Mouse (Mus musculus): ENCODE data around the gene Gchfr.
A peak's percentile ranks its signal among the peaks of the same experiment; 100 is the strongest.

Gene Gchfr

DNA sequence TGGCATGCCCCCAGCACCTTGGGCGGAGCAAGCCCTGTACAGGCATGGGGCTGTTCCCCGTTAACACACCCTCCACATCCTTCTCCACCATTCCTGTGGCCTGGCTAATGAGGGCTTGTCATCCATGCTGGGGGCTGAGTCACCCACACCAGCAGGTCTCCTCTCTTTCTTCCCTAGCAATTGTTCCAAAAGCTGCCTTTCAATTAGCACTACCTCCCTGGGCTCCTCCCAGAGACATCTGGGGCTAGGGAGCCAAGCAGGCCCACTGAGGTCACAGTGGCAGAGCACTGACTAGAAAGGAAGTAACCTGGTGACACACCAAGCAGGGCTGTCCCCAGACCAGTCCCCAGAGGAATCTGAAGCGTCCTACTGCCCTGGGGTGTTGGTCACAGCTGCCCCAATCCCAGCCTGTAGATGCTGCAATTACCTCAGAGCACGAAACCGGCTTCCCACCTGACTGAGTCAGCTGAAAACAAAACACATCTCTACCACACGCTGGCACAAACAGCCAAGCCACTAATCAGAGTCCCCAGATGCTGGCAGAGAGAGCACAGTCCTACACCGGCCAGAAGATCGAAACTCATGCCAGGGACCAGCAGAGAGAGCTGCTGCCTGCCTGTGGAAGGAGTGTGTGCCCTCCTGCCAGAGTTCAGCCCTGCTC, 6.5 kb downstream of the Gchfr start, which contains the start of gene Gm14137:
Gm14137 (plus strand) TSS at position 519 of the 661 bp plus-strand sequence.
- DNase-seq (ENCODE audit: low read depth, low spot score): no peak

DNA sequence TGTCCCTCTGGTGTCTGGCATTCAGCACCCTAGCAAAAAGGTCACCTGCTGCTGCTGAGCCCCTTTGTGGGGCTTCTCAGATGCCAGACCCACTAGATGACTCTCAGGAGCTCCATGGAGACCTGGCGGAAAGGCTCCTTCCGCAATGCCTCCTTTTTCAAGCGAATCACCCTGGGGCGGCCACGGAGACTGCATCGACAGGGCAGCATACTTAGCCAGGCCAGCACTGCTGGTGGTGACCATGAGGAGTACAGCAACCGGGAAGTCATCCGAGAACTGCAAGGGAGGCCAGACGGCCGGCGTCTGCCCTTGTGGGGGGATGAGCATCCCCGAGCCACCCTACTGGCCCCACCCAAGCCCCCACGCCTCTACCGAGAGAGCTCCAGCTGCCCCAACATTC, 7.3 kb downstream of the Gchfr start:
- DNase-seq (ENCODE audit: low read depth, low spot score): no peak

- DNase-seq (ENCODE audit: low read depth, low spot score): no peak
Observed at GRCm38 (mm10) chr2:119175614-119176013, 8.0 kb downstream of the Gchfr start.

- DNase-seq (ENCODE audit: low read depth, low spot score): no peak
Observed at GRCm38 (mm10) chr2:119176761-119177160, 9.2 kb downstream of the Gchfr start.

DNA sequence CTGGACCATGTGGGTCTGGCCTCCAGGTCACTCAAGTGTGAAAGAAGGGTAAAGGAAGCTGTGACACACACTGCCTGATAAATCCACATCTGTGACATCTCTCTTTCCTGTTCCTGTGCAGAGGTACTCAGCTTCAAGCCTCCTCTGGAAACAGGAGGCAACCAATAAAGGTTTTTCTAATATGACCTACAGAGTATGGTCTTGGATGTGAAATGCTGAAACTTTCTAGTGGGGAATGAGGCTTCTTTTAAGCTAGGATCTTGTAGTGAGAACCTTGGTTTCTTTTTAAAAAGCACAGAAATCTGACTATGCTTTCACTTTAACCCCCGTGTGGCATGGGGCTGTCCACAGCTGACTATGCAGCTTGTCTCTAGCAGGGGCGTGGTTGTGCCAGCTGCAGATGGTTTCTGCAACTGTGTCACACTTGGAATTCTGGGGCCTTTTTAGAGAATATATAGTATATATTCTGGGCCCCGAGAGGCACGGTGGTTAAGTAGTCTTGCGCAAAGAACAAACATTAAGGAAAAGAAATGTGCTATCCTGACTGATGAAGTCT, 9.9 kb downstream of the Gchfr start:
- no peak for DNase-seq (ENCODE audit: low read depth, low spot score)

DNA sequence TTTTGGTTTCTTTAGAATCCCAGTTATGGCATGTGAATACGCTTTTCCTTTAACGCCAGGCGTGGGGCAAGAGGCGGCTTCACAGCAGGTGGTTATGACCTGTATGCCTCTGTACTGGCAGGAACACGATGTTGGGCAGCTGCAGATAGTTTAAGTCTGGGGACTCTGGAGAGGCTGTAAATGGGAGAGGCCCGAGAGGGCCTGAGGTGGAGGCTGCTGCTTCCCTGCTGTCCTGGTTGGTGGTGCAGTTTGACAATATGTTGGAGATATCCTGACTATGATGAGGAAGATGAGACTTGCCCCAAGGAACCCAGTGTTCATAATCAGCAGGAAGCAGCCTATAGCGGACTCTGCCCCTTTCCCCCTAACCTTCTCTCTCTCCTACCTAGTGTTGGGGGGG, 15.3 kb downstream of the Gchfr start:
- no peak for DNase-seq (ENCODE audit: low read depth, low spot score)

- DNase-seq (ENCODE audit: low read depth, low spot score): peak; percentile 82
Observed at GRCm38 (mm10) chr2:119189029-119189710, 21.6 kb downstream of the Gchfr start.

- no peak for DNase-seq (ENCODE audit: low read depth, low spot score)
Observed at GRCm38 (mm10) chr2:119190969-119191368, 23.4 kb downstream of the Gchfr start.

DNA sequence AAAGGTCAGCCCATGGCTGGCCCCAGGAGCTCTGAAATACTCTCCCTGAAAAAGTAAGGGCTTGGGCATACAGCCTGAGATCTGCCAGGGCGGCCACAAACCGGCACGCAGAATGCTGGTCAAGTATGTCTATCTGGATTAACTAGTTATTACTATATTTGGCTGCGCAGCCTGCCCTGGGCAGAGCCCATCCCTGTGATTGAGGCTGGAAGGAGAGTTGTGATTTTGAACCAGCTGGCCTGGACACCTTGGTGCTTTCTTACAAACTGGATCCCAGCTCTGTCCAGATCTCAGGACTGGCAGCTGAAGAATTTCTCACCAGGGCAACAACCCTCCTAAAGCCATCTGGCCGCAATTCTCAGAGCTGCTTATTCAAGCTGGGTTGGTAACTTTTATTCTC, 26.6 kb downstream of the Gchfr start:
- DNase-seq (ENCODE audit: low read depth, low spot score): no peak

DNA sequence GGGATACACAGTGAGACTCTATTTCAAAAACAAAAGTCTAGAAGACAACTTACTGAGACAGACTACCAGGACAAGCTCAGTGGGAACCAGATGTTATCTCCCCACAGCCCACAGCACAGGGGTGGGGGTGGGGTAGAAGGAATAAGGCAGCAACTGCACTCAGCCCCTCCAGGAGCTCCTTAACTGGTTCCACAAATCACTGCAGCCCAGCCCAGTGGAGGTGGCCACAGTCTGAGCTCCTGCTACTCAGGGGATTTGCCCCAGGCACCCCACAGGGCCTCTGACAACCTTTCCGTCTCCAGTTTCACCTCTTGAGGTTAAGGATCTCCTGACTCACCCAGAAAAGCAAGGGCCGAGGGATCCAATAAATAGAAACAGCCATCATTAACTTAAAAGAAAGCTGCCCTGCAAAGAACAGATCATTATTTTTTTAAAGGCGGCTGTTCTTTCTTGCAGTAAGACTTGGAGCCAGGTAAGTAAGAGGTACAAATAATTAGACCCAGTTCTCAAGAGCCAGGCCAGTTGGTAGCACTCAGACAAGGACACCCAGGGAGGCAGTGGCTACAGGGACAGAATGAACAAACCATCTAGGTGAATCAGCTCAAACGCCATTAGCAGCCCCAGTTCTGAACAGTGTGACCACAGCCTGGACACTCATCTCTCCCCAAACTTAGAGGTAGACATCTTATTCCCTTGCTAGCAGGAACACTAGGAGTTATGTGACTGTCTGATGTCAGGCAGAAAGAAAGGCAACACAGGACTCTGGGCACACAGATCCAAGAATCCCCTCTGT, 28.9 kb downstream of the Gchfr start:
- no peak for DNase-seq (ENCODE audit: low read depth, low spot score)

GRCm38 (mm10) chr2:119197493-119197892, 29.9 kb downstream of the Gchfr start:
- no peak for DNase-seq (ENCODE audit: low read depth, low spot score)

GRCm38 (mm10) chr2:119198049-119198448, 30.5 kb downstream of the Gchfr start:
- no peak for DNase-seq (ENCODE audit: low read depth, low spot score)

- DNase-seq (ENCODE audit: low read depth, low spot score): no peak
Observed at GRCm38 (mm10) chr2:119198934-119199333, 31.4 kb downstream of the Gchfr start.

DNA sequence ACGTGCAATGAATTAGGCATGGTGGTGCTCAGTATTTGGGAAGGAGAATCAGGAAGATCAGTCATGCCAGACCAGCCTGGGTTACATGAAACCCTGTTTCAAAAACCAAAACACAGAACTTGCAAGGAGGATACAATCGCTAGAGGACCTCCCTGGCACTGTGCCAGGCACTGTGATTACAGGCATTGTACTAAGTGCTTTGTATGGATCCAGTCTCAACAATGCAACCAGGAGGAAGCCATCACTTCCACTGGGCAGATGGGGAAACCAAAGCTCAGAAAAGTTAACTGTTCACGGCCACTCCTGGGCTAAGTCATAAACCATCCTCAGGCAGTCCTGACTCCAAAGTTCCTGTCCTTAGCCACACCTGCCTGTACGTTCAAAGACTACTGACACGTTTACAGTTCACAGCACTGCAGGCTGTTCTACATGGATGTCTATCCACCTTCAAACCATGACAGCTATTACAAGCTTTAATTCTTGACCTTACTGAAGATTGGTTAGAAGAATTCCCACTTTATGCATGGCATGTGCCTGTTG, 35.4 kb downstream of the Gchfr start:
- no peak for DNase-seq (ENCODE audit: low read depth, low spot score)

DNA sequence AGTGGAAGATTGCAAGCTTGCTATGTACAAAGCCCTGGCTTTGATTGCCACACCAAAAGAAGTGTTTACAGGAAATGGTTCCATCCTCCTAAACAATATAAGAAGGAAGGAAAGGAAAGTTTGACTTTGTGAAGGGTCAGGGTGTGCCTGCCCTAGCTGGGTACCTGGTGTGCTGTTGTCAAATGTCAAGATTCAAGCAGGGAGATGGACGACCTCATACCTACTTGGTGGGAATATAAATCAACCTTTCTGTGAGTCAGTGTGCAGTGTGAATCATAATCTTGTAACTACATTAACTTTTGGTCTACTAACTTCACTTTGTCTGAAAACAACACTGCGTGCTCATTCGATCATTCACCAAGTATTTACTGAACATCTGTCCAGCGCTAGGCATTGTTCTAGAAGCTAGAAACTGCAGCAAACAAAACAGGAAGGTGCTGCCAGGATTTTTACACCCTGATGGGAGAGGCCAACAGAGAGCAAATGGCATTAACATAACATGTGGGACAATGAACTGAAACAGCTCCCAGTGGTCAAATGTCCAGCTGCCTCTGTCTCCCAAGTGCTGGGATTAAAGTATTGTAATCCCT, 36.4 kb downstream of the Gchfr start:
- DNase-seq (ENCODE audit: low read depth, low spot score): no peak

- DNase-seq (ENCODE audit: low read depth, low spot score): no peak
Observed at GRCm38 (mm10) chr2:119207961-119208343, 40.4 kb downstream of the Gchfr start.

DNA sequence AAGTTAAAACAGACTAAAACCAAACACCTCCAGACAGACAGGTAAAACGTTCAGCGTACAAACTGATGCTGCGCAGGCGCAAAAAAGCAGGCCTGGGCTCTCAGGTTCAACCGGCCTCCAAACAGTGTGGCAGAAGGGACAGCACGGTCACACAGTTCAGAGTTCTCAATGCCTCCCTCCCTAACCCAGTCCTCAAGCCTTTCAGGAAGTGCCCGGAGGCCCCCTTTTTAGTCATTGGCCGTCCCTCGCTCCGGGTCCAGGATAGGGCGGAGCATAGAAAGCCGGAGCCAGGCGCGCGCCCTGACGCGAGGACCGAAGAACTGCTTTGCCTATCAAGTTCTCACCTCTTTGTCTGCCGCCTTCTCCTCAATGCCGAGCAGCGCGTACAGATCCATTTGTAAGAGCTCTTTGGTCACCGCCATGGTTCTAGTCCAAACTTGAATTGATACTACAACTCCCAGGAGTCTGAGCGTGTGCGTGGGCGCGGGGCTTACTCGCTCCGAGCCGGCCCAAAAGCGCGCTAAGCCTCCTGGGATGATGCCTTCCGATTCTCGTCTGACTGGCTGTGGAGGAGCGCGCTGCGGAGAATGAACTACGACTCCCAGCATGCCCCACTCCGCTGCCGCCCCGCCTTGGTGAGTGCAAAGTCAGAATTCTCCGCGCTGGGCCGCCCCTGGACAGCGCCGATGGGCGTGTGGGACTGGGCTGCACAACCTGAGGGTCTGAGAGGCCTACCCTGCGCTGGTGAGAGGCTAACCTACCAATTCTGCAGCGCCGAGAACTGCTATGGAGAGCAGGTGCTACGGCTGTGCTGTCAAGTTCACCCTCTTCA, 41.0 kb downstream of the Gchfr start, which contains the start of the genes Zfyve19 and Dnajc17:
Zfyve19 (plus strand) TSS at position 274 of the 832 bp plus-strand sequence.
Dnajc17 (minus strand) TSS at position 452 of the 832 bp plus-strand sequence.
- DNase-seq (ENCODE audit: low read depth, low spot score): peak; percentile 96

GRCm38 (mm10) chr2:119209176-119209507, 41.6 kb downstream of the Gchfr start:
- DNase-seq (ENCODE audit: low read depth, low spot score): no peak

All from mesoderm, embryonic 11.5 days (tissue).